Mouse (Mus musculus): ENCODE measurements around the gene Vwa3a.
A peak's percentile ranks its signal among the peaks of the same experiment; 100 is the strongest.
"Not testable (repeated sequence)": the region's sequence is repeated elsewhere in the genome, so short reads cannot be mapped to it uniquely, and the experiment has no call there.

Vwa3a gene

GRCm38 (mm10) chr7:120739018-120739417 is at the start of gene Vwa3a:
Vwa3a (plus strand) TSS chr7:120739318.
- DNase-seq = no peak

- DNase-seq = no peak
These were observed 48.5 kb upstream of the Vwa3a start for GRCm38 (mm10) chr7:120690634-120691033.

- DNase-seq = no peak
These were observed 45.2 kb upstream of the Vwa3a start for GRCm38 (mm10) chr7:120693831-120694375.

- DNase-seq = no peak
These were observed 43.9 kb upstream of the Vwa3a start for GRCm38 (mm10) chr7:120695196-120695595.

GRCm38 (mm10) chr7:120695641-120696040 is 43.5 kb upstream of the Vwa3a start:
- DNase-seq = no peak

DNA sequence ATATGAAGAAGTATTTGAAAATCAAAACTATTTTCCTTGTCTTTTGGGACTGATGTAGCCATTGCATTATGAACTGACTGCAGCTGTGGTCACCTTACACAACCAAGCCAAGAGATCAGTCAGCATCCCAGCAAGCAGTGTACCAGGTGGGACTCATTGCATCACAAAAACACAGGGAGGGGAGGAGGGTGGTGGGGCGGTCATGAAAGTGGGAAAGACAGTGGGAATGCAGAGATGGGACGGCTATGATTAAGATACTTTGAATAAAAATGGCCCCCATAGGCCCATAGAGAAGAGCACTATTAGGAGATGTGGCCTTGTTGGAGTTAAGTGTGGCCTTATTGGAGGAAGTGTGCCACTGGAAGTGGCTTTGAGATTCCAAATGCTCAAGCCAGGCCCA is 42.8 kb upstream of the Vwa3a start:
- DNase-seq = no peak

DNA sequence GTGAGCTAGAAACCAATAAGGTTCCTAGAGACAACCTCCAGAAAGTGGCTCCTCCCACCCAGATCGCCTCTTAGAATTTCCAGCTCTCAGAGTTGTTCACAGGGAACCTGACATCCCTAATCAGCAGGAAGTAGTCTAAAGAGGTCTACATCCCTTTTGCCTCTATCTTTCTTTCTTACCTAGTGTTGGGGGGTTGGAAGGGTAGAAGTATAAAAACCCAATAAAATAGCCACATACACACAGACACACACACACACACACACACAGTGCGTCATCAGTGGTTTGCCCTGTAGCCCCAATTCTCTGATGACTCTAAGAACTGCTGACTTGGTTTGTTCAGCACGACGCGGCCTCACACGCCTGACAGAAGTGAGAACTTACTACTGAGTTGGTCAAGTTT is 39.5 kb upstream of the Vwa3a start:
- DNase-seq = no peak

DNA sequence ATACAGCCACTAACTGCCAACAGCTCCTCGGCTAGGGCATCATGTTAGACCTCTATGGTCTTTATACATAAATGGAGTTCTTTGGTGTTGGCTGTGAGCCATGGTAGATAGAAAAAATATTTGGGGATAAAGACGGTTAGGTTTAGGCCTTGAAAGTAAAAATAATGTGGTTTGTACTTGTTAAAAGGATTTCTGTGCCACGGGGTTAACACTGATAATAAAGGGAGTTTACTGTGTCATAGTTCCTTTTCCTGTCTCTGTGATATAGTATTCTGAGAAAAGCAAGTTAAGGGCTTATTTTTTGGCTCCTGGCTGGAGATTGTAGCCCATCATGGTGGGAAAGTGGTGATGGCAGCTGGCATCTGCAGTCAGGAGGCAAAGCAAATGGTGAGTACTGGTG is 35.2 kb upstream of the Vwa3a start:
- no peak for DNase-seq

DNA sequence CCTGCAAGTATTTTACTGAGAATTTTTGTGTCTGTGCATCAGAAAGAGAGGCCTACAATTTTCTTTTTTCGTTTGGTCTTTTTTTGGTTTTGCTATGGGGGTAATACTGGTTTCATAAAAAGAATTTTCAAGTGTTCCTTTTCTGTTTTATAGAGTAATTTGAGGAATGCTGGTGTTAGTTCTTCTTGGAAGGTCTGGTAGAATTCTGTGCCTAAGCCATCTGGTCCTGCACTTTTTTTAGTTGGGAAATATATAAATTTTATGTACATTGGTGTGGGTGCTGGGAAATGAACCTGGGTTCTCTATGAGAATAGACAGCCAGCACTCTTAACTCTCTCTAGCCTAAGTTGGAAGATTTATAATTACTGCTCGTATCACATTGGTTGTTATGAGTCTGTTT is 27.0 kb upstream of the Vwa3a start:
- DNase-seq = no peak

DNA sequence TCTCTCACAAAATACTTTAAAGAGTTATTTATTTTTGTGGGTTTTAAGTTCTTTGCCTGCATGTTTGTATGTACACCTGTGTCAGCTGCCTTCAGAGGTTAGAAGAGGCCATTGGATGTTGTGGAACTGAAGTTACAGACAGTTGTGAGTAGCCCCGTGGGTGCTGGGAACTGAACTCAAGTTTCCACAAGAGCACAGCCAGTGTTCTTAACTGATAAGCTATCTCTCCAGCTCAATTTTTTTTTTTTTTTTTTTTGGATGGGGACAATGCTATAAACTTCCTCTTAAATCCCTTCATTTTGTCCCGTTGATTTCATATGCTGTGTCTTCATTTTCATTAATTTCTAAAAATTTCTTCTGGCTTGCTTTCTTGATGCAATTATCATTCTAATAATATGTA is 25.9 kb upstream of the Vwa3a start:
- DNase-seq = no peak

GRCm38 (mm10) chr7:120713951-120714350 is 25.2 kb upstream of the Vwa3a start:
- not testable (repeated sequence) for DNase-seq

DNA sequence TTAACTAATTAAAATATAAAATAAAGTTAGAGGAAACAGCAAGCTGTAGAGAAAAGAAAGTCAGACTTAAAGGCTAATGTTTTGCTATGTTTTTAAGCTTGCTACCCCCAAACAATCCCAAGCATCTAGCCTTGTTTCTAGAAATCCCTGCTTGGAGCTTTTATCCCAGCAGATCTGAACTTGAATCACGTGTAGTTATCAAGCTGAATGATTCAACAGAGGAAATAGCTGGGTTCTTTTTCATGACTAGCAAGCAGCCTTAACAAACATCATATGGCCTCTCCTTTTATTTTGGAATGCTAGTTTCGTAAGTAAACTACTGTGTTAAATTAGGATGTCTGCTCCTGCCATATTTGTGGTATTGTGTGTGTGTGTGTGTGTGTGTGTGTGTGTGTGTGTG is 21.9 kb upstream of the Vwa3a start:
- no peak for DNase-seq

DNA sequence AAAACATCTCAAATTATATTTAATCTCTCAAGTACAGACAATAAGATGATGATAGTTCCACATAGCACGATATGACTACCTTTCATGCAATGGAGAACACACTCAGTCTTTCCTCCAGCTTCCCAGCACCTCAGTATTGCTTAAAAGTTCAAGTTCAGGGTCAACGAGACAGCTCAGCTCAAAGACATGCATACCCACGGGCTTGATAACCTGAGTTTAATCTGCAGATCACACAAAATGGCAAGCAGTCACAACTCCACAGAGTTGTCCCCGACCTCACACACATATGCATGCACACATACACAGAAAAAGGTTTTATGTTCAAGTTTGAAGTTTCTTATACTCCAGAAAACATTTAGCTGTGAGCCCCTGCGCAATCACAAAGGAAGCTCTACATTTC is 18.1 kb upstream of the Vwa3a start:
- DNase-seq = no peak

- no peak for DNase-seq
These were observed 17.7 kb upstream of the Vwa3a start for GRCm38 (mm10) chr7:120721456-120721855.

DNA sequence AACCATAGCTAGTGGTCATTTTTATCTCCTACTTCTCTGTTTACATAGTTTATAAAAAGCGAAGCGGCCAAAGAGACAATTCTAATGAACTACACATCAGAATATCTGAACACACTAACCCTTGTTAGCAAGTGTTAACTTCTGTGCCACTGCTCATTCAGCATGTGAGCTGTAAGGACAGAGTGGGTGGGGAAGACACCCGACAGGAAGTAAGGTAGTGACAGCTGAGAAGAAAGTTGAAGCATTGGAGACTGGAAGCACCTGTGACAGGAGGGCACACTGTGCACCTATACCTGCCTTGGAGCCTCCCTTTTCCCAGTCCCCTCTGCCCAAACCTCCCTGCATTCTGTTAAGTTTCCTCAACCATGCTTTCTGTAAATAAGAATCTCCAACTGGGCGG is 17.1 kb upstream of the Vwa3a start:
- DNase-seq = no peak

- DNase-seq = peak; percentile 9
These were observed 16.3 kb upstream of the Vwa3a start for GRCm38 (mm10) chr7:120722839-120723278.

DNA sequence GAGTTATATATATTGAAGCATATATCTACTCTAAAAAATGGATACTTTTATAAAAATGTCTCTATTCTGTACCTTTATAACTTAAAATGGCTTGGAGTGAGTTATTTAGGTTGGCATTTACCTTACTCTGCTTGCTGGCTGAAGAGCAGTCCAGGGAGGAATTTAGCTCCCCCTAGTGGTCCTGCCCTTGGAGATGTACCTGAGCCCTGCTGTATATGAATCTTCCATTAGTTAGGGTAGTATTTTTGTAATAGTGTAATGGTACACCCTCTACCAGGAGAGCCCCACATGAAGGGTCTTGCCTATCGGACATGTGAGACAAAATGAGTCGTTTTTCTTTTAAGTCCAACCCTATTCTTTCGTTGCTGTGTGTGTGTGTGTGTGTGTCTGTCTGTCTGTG is 11.5 kb upstream of the Vwa3a start:
- peak; percentile 36 for DNase-seq

DNA sequence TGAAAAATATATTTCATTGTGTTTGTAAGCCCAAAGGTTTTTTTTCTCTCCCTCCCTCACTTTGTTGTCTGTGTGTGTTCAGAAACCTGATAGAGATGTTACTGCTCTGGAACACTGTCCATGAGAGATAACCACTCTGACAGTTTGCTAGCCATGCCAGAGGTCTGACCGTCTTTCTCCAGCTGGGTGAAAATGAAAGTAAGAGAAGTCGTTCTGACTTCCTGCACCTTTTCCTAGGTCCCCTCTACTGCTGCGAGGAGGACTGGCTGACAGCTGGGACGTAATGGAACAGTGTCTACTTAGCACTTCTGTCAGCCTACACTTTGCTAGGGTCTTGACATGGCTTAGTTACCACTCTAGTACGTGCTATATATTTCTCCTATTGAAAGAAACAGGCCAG is 9.5 kb upstream of the Vwa3a start:
- DNase-seq = no peak

GRCm38 (mm10) chr7:120732906-120733305 is 6.2 kb upstream of the Vwa3a start:
- no peak for DNase-seq

DNA sequence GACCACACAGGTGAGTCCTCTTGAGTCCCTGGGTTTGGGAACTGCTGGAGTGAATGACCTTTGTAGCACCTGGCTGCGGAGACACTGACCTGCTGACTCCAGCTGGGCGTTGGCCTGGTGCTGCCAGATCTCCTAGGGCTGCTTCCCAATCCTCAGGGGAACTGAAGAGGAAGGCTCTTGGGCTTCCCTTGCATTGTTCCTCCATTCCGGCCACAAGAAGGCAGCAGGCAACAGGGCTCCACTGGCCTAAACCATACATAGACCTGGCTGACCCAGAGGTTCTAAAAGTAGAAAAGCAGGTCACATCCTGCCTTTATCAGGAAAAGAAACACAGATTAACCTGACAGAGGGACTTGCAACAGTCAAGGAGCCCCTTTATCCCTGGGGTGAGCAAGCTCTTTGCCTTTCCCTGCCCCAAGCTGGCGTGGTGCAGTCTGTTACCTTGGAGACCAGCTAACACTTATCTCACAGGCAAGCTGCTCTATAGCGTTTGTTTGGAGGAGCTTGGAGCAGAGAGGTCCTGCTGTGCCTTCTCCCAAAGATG is 512 bp downstream of the Vwa3a start:
- DNase-seq = peak; percentile 47

DNA sequence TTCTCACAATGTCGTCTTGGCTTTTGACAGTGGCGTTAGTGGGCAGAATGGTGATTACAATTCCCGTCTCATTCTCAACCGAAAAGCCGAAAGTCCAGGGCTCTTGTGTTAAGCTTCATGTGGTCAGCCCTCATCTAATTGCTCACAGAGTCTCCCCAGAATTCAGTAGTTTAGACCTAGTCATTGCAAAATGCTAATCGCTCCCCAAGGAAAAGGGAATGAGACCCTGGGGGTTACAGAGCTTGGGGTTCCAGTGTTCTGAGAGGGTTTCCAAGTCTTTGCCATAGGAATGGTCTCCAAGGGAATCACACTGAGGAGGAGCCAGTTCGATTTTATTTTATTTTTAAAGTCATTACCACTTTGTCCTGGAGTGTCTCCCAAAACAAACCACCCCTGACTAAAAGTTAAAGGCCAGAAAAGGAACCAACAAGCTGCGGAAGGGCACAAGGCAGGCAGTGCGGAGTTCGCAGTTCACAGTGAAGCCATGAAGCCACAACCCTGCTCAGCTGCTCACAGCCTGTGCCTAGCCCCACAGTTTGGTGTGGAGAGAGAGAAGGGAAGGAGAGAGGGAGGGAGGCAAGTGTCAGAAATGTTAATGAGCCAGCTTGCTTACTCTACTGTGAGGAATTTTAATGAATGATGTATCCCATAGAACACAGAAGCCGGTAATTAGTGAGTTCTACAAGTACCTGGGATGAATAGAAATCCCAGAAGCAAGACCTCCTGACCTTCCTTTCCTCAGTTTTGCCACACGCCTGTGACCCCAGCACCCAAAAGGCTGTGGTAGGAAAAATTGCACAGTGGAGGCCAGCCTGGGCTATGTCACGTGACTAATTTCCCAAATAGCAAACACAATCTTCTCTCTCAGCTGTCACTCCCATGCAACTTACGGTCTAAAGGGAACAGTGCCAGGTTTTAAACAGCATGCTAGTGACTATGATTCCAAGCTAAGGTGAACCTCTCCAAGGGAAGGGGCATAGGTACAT is 4.5 kb downstream of the Vwa3a start:
- DNase-seq = peak; percentile 36

GRCm38 (mm10) chr7:120744606-120745005 is 5.5 kb downstream of the Vwa3a start:
- DNase-seq = no peak

GRCm38 (mm10) chr7:120746029-120746428 is 6.9 kb downstream of the Vwa3a start:
- DNase-seq = no peak

DNA sequence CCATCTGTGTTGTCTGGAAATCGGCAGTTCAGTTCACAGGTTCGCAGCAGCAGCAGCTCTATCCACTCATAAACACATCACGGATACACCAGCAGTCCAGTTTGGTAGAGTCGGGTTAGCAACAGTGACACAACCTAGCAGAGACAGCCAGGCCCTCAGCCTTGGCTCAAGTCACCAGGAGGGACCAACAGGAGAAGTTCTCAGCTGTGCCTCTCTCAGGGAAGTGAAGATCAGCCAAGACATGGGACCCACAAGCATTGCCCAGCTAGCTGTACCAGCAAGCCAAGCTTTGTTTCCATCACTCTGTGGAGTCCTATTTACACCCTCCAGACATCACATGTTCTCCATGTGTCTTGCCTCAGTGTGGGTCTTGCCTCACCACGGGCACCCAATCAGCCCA is 7.7 kb downstream of the Vwa3a start:
- DNase-seq = no peak

Measured in retina, postnatal 1 day (tissue).